Mouse (Mus musculus): Measurements from ENCODE around the gene Mpped2. TPM values are rescaled to one million over a fixed set of nuclear protein-coding genes. Genes with fewer than 3 reads are reported as not detected.

The Mpped2 gene
- total and polyA plus RNA-seq, 3 experiments = 0.04 to 0.10 TPM; not detected in 1

DNA sequence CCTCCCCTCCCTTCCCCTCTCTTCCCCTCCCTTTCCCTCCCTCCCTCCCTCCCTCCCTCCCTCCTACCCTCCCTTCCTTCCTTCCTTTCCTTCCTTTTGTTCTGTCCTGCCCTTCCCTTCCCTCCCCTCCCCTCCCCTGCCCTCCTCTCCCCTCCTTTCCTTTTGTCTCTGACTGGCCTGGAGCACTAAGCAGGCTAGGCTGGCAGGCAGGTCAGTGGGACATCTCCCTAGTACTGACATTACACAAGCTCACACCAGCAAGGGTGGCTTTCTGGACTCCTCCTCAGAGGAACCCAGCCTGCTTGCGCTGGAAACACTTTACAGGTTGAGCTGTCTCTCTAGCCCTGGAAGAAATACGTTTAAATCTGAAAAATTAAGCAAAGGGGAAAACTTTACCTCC, 139.5 kb downstream of the Mpped2 start:
- H3K27me3 ChIP-seq (ENCODE audit: control insufficient read depth in 1 of 2, insufficient read depth in 2 of 2, low read length in 2 of 2) = no peaks in the 10 kb centered on the region; a peak in 1 of 4 replicates
- DNase-seq (ENCODE audit: low read depth, low spot score) = no peak
- no peak overlapping the region for H3K4me3 ChIP-seq (ENCODE audit: control insufficient read depth in 1 of 2, insufficient read depth in 1 of 2, low read depth in 2 of 2, low read length in 2 of 2)
- H3K27ac ChIP-seq (ENCODE audit: control insufficient read depth, low read depth, low read length) = no peak overlapping the region
- H3K36me3 ChIP-seq (ENCODE audit: control insufficient read depth in 1 of 2, insufficient read depth in 2 of 2, low read length in 2 of 2) = no peaks in the 10 kb centered on the region
- TF ChIP-seq NRF1 (IDR thresholded peaks at IDR 0.05; ENCODE audit: insufficient read depth, low read depth, low read length, poor library complexity, severe bottlenecking) (no peak), TCF12 (IDR thresholded peaks at IDR 0.05; ENCODE audit: low read depth, low read length) (no peak), GATA1 (IDR thresholded peaks at IDR 0.05; ENCODE audit: low read depth, low read length) (no peak), CHD2 (IDR thresholded peaks at IDR 0.05; ENCODE audit: low read length) (no peak), MAX (IDR thresholded peaks at IDR 0.05; ENCODE audit: low read length) (no peak), USF1 (IDR thresholded peaks at IDR 0.05; ENCODE audit: low read depth, low read length) (no peak), EP300 (IDR thresholded peaks at IDR 0.05; ENCODE audit: low read depth in 1 of 2, low read length in 2 of 2) (no peak), MXI1 (IDR thresholded peaks at IDR 0.05; ENCODE audit: low read depth, low read length) (no peak)
- H3K9me3 ChIP-seq (replicated peaks; ENCODE audit: insufficient read depth, low read length) = no peaks in the 10 kb centered on the region
- H3K9ac ChIP-seq (ENCODE audit: control insufficient read depth, low read depth, low read length, poor library complexity, severe bottlenecking) = no peak overlapping the region
- no peaks in the 10 kb centered on the region for H3K4me1 ChIP-seq (ENCODE audit: control insufficient read depth in 1 of 2, insufficient read depth in 2 of 2, low read length in 2 of 2)
- no peaks in the 10 kb centered on the region for H3K79me2 ChIP-seq (ENCODE audit: control insufficient read depth, insufficient read depth, low read length, poor library complexity)

DNA sequence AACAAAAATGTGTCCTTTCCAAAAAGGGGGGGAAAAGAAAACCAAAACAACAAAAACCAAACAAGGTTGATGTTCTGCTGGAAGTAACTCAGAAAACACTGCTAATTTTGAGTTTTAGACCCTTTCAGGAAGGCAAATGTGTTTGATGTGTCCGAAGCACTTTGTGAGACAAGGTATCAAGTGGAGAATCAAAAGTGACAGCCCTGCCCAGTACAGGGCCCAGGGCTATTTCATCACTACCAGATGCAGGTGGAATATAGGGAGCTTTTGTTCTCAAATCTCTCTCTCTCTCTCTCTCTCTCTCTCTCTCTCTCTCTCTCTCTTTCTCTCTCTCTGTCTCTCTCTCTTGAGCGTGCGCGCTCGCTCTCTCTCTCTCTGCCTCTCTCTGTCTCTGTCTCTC, 140.1 kb downstream of the Mpped2 start:
- TF ChIP-seq CHD2 (IDR thresholded peaks at IDR 0.05; ENCODE audit: low read length) (no peak), KAT2A (conservative IDR thresholded peaks at IDR 0.05; ENCODE audit: low read depth, low read length) (no peak), BHLHE40 (IDR thresholded peaks at IDR 0.05; ENCODE audit: borderline replicate concordance, low read depth, low read length) (no peak), POLR2AphosphoS5 (IDR thresholded peaks at IDR 0.05; ENCODE audit: borderline replicate concordance, low read depth, low read length) (no peak), USF2 (IDR thresholded peaks at IDR 0.05; ENCODE audit: borderline replicate concordance in 1 of 2, insufficient read depth in 1 of 2, low read depth in 1 of 2, low read length in 2 of 2) (no peak), USF1 (IDR thresholded peaks at IDR 0.05; ENCODE audit: low read depth, low read length) (no peak), TBP (IDR thresholded peaks at IDR 0.05; ENCODE audit: low read depth, low read length) (no peak), NRF1 (IDR thresholded peaks at IDR 0.05; ENCODE audit: insufficient read depth, low read depth, low read length, poor library complexity, severe bottlenecking) (no peak), ELF1 (IDR thresholded peaks at IDR 0.05; ENCODE audit: low read depth, low read length) (no peak), MYB (IDR thresholded peaks at IDR 0.05; ENCODE audit: low read depth, low read length) (no peak), SMC3 (IDR thresholded peaks at IDR 0.05; ENCODE audit: low read depth, low read length) (no peak), MYC (IDR thresholded peaks at IDR 0.05; ENCODE audit: low read depth, low read length) (no peak), RCOR1 (IDR thresholded peaks at IDR 0.05; ENCODE audit: low read depth, low read length) (no peak), CHD1 (IDR thresholded peaks at IDR 0.05; ENCODE audit: low read depth, low read length) (no peak), ZKSCAN1 (IDR thresholded peaks at IDR 0.05; ENCODE audit: low read depth, low read length) (no peak)
- H3K4me3 ChIP-seq (ENCODE audit: control insufficient read depth in 1 of 2, insufficient read depth in 1 of 2, low read depth in 2 of 2, low read length in 2 of 2) = no peak overlapping the region
- no peaks in the 10 kb centered on the region for H3K9me3 ChIP-seq (replicated peaks; ENCODE audit: insufficient read depth, low read length)
- H3K27ac ChIP-seq (ENCODE audit: control insufficient read depth, low read depth, low read length) = no peak overlapping the region
- no peaks in the 10 kb centered on the region; a peak in 1 of 4 replicates for H3K27me3 ChIP-seq (ENCODE audit: control insufficient read depth in 1 of 2, insufficient read depth in 2 of 2, low read length in 2 of 2)
- H3K36me3 ChIP-seq (ENCODE audit: control insufficient read depth in 1 of 2, insufficient read depth in 2 of 2, low read length in 2 of 2) = no peaks in the 10 kb centered on the region
- H3K9ac ChIP-seq (ENCODE audit: control insufficient read depth, low read depth, low read length, poor library complexity, severe bottlenecking) = no peak overlapping the region
- H3K4me1 ChIP-seq (ENCODE audit: control insufficient read depth in 1 of 2, insufficient read depth in 2 of 2, low read length in 2 of 2) = no peaks in the 10 kb centered on the region
- no peak for DNase-seq (ENCODE audit: low read depth, low spot score)
- no peaks in the 10 kb centered on the region for H3K79me2 ChIP-seq (ENCODE audit: control insufficient read depth, insufficient read depth, low read length, poor library complexity)
